Mouse (Mus musculus) megakaryocyte, embryonic 14.5 days (primary cell): Measurements from ENCODE around the gene Gm17349.

Source experiments
- FLI1 ChIP-seq: IDR thresholded peaks from 2 replicates; pipeline ENCODE4 v1.6.1; 2012; ENCODE audit warnings: low read length, inconsistent platforms, mixed read lengths
- GATA1 ChIP-seq: IDR thresholded peaks from 3 replicates; pipeline ENCODE4 v1.6.1; 2012; ENCODE audit warnings: mixed read lengths, low read length, inconsistent platforms, borderline replicate concordance

DNA sequence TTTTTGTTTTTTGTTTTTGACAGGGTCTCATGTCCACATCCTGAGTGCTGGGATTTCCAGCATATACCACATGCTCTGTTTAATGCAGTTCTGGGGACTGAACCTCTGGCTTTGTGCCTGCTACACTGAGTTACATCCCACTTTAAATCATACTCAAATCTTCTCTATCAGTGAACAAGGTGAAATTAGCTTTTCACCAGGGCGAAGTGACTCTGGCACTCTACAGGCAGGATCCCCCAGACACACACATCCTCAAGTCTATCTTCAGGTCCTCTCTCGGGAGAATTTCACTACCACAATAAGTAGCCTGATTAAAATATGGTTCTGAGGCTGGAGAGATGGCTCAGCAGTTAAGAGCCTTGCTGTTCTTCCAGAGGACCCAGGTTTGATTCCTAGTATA, 21.3 kb upstream of the Gm17349 start:
- TF ChIP-seq GATA1 (no peak), FLI1 (no peak)
